Mouse (Mus musculus) intestine, embryonic 16.5 days (tissue): ENCODE data around the gene Gse1. TPM values are rescaled to one million over a fixed set of nuclear protein-coding genes. Genes with fewer than 3 reads are reported as not detected.

ENCODE experiments used
- ATAC-seq: fragments of 200-750 bp; cut with Nextera tagmentation; 2 replicates; pipeline ENCODE4 v1.8.0; 2017; ENCODE audit warnings: moderate TSS enrichment, moderate library complexity
- H3K27ac ChIP-seq: fragments of 300-500 bp; sonication (generic); 2 replicates; pipeline ENCODE4 v1.5.1; 2014; ENCODE audit warnings: mild to moderate bottlenecking, low read length
- H3K27me3 ChIP-seq: fragments of 300-500 bp; sonication (generic); replicated peaks from 2 replicates; pipeline ENCODE4 v1.6.1; 2014; ENCODE audit warnings: low read length, control low read depth, mixed read lengths; ENCODE audit not compliant: control insufficient read depth, insufficient read depth
- H3K36me3 ChIP-seq: fragments of 300-500 bp; sonication (generic); 2 replicates; pipeline ENCODE4 v1.6.1; 2014; ENCODE audit warnings: low read length, control low read depth; ENCODE audit not compliant: control insufficient read depth, insufficient read depth
- H3K4me1 ChIP-seq: fragments of 300-500 bp; sonication (generic); 2 replicates; pipeline ENCODE4 v1.6.1; 2014; ENCODE audit warnings: low read length, control low read depth, mixed read lengths; ENCODE audit not compliant: control insufficient read depth, insufficient read depth
- H3K4me2 ChIP-seq: fragments of 300-500 bp; sonication (generic); 2 replicates; pipeline ENCODE4 v1.6.1; 2014; ENCODE audit warnings: low read depth, low read length, control low read depth
- H3K4me3 ChIP-seq: fragments of 300-500 bp; sonication (generic); 2 replicates; pipeline ENCODE4 v1.5.1; 2014; ENCODE audit warnings: mild to moderate bottlenecking, low read length
- H3K9ac ChIP-seq: fragments of 300-500 bp; sonication (generic); 2 replicates; pipeline ENCODE4 v1.6.1; 2014; ENCODE audit warnings: low read depth, low read length
- H3K9me3 ChIP-seq: fragments of 300-500 bp; sonication (generic); 2 replicates; pipeline ENCODE4 v1.6.1; 2016; ENCODE audit warnings: low read length, control low read depth; ENCODE audit not compliant: control insufficient read depth
- WGBS: fragments of 180-500 bp; shearing (Covaris S2); extraction: QIAGEN DNeasy Blood & Tissue Kit; methylation state at CpG from one replicate; pipeline ENCODE4 v1.1.7; 2014; 5-methylcytosine and 5-hydroxymethylcytosine counted together
- polyA plus RNA-seq: library from polyadenylated mRNA; unstranded; fragments of >200 nt; fragmentation: Nextera tagmentation; extraction: Ambion mirVana; gene quantifications from 2 replicates; pipeline ENCODE4 v1.2.1, GENCODE M21; 2015

Gene Gse1
- polyA plus RNA-seq, 1 experiment from 2014 or later: 7.3 TPM

DNA sequence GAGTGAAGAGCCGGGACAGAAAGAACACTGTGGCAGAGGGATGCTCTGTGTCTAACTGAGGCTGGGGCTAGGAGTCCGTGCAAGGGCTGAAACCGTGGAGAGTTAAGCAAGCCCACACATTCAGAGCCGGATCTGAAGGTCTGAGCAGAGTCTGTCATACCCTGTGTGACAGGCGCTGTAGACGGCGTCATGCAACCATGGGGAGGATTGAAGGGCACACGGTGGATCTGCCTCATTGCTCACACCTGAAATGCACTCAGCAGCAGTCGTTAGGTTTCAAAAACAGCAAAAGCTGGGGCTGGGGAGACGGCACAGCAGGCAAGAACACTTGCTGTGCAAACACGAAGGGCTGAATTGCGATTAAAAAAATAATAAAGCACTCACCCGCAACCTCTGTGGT, 116.3 kb downstream of the Gse1 start:
- Histone ChIP-seq H3K27me3 (no peaks in the 10 kb centered on the region), H3K36me3 (no peaks in the 10 kb centered on the region), H3K9me3 (no peaks in the 10 kb centered on the region), H3K4me3 (no peak overlapping the region), H3K4me2 (no peak overlapping the region), H3K9ac (no peak overlapping the region), H3K27ac (no peak overlapping the region), H3K4me1 (peaks cover 6% of the 10 kb centered on the region; the same call in 1 of the 2 replicates)
- no peak for ATAC-seq
- WGBS: 52% methylated on average over 13 of the region's 13 CpGs

- Histone ChIP-seq H3K4me1 (peaks cover 14% of the 10 kb centered on the region), H3K27ac (no peak overlapping the region), H3K36me3 (no peaks in the 10 kb centered on the region), H3K4me2 (no peak overlapping the region), H3K4me3 (no peak overlapping the region), H3K27me3 (no peaks in the 10 kb centered on the region), H3K9ac (no peak overlapping the region; the same call in 1 of the 2 replicates), H3K9me3 (no peaks in the 10 kb centered on the region)
- no peak for ATAC-seq
- WGBS: 77% methylated on average over 21 of the region's 21 CpGs
Observed at GRCm38 (mm10) chr8:120347734-120348341, 119.6 kb downstream of the Gse1 start.

GRCm38 (mm10) chr8:120348922-120349321, 120.7 kb downstream of the Gse1 start:
- H3K4me1 ChIP-seq: peaks cover 14% of the 10 kb centered on the region
- ATAC-seq: no peak
- no peaks in the 10 kb centered on the region for H3K27me3 ChIP-seq
- H3K36me3 ChIP-seq: no peaks in the 10 kb centered on the region
- no peaks in the 10 kb centered on the region for H3K9me3 ChIP-seq
- H3K9ac ChIP-seq: no peak overlapping the region
- WGBS: 59% methylated on average over 11 of the region's 11 CpGs
- no peak overlapping the region for H3K27ac ChIP-seq
- no peak overlapping the region for H3K4me2 ChIP-seq
- H3K4me3 ChIP-seq: no peak overlapping the region

GRCm38 (mm10) chr8:120351332-120352071, 123.2 kb downstream of the Gse1 start:
- no peak overlapping the region for H3K4me3 ChIP-seq
- no peaks in the 10 kb centered on the region for H3K36me3 ChIP-seq
- H3K4me1 ChIP-seq: peaks cover 14% of the 10 kb centered on the region
- H3K4me2 ChIP-seq: no peak overlapping the region
- WGBS: 60% methylated on average over 7 of the region's 7 CpGs
- 0 out of 2 replicates have a peak overlapping the region, but pooled peaks have one; percentile 14 for H3K9ac ChIP-seq
- no peak for ATAC-seq
- no peaks in the 10 kb centered on the region for H3K27me3 ChIP-seq
- H3K27ac ChIP-seq: no peak overlapping the region
- H3K9me3 ChIP-seq: no peaks in the 10 kb centered on the region

DNA sequence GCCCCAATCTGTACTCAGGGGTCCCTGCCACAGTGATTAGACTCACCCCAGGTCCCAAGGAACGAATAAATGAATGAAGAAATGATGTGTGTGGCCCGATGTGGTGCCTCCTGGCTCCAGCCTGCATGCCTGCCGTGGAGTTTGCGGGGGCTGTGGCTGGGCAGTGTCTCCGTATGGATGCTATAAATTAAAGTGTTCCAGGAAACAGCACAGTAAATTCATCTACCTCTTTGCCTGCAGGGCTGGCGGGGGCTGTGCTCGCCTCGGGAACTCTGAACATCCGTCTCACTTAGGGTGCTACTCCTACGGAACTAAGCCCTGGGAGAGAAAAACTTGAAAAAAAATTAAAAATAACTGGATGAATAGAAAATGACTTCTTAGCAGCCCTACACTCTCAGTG, 123.8 kb downstream of the Gse1 start:
- Histone ChIP-seq H3K36me3 (no peaks in the 10 kb centered on the region), H3K4me2 (no peak overlapping the region), H3K4me1 (peaks cover 14% of the 10 kb centered on the region), H3K9me3 (no peaks in the 10 kb centered on the region), H3K27me3 (no peaks in the 10 kb centered on the region), H3K27ac (no peak overlapping the region), H3K9ac (no peak overlapping the region), H3K4me3 (no peak overlapping the region)
- WGBS: 32% methylated on average over 10 of the region's 10 CpGs
- no peak for ATAC-seq

DNA sequence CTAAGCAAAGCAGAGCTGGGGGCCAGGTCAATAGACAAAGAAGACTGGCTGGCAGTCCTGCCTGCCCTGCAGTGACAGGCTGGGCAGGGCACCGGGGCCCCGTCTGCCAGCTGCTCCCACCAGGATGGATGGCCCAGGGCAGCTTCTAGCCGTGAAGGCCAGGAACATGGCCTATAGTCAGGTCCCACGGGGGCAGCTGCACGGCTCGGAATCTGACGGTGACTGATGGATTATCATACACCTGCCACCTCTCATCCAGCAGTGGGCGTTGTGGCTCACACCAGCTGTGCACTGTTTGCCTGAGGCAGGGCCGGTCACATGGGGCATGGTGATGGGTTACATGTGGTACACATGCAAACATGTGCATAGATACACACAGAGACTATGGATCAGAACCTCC, 127.8 kb downstream of the Gse1 start:
- peaks cover 14% of the 10 kb centered on the region for H3K4me1 ChIP-seq
- no peak overlapping the region for H3K9ac ChIP-seq
- WGBS: 52% methylated on average over 9 of the region's 9 CpGs
- no peaks in the 10 kb centered on the region for H3K9me3 ChIP-seq
- peak; percentile 43 for ATAC-seq
- H3K27me3 ChIP-seq: no peaks in the 10 kb centered on the region
- H3K4me2 ChIP-seq: no peak overlapping the region
- no peaks in the 10 kb centered on the region for H3K36me3 ChIP-seq
- no peak overlapping the region for H3K27ac ChIP-seq
- no peak overlapping the region for H3K4me3 ChIP-seq

DNA sequence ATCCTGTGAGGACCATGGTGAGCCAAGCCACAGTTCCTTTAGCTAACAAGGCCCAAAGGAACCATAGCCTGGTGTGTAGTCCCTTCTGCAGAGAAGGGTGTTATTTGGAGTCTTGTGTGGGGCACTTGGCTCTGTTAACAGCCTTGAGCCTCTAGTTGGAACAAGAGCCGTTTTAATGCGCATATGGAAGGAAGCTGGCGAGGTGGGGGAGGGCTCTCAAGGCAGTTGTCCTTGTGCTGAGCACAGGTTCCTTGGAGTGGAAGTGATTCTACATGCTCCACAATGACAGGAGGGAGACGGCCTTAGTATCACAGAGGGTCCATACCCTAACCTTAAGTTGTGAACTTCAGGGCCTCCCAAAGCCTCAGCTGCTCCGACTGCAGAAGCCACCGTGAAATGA, 129.2 kb downstream of the Gse1 start:
- no peaks in the 10 kb centered on the region for H3K36me3 ChIP-seq
- 84% methylated on average over 6 of the region's 6 CpGs for WGBS

GRCm38 (mm10) chr8:120361301-120361700, 133.0 kb downstream of the Gse1 start:
- H3K9ac ChIP-seq: no peak overlapping the region
- peaks cover 21% of the 10 kb centered on the region for H3K4me1 ChIP-seq
- H3K36me3 ChIP-seq: no peaks in the 10 kb centered on the region
- no peak overlapping the region for H3K27ac ChIP-seq
- H3K27me3 ChIP-seq: no peaks in the 10 kb centered on the region
- no peak overlapping the region for H3K4me2 ChIP-seq
- H3K9me3 ChIP-seq: no peaks in the 10 kb centered on the region
- 84% methylated on average over 8 of the region's 8 CpGs for WGBS
- no peak overlapping the region for H3K4me3 ChIP-seq
- ATAC-seq: no peak

More for the DNA sequence above, 129.2 kb downstream of the Gse1 start:
- no peak for ATAC-seq
- Histone ChIP-seq H3K4me2 (no peak overlapping the region), H3K4me3 (no peak overlapping the region), H3K27ac (no peak overlapping the region), H3K27me3 (no peaks in the 10 kb centered on the region), H3K9ac (no peak overlapping the region), H3K4me1 (peaks cover under 1% of the 10 kb centered on the region; the same call in 1 of the 2 replicates), H3K9me3 (no peaks in the 10 kb centered on the region)

DNA sequence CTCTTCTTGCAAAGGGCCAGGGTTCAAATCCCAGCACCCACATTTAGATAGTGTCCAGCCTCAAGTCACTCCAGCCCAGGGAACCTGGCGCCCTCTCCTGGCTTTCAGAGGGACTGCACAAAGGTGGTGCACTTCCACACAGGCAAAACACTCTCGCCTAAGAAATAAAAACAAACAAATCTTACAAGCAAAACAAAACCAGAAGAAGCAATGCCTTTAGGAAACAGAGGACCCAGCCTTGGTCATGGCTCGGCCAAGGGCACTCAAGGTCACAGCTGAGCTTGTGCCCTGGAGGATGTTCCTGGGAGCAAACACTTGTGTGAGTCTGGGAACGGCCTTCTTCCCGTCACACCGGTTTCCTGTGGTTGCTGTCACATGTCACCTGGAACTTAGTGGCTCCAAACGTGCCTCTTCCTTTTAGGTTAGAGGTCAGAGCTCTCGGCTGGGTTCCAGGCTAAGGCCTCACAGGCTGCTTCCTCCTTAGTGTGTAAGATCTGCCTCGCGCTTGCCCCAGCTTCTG, 135.4 kb downstream of the Gse1 start:
- 45% methylated on average over 10 of the region's 10 CpGs for WGBS
- H3K36me3 ChIP-seq: no peaks in the 10 kb centered on the region
- H3K9me3 ChIP-seq: no peaks in the 10 kb centered on the region
- 0 out of 2 replicates have a peak overlapping the region, but pooled peaks have one; percentile 23 for H3K27ac ChIP-seq
- H3K27me3 ChIP-seq: no peaks in the 10 kb centered on the region
- no peak overlapping the region for H3K4me3 ChIP-seq
- H3K4me1 ChIP-seq: peaks cover 40% of the 10 kb centered on the region
- no peak overlapping the region for H3K4me2 ChIP-seq
- H3K9ac ChIP-seq: 0 out of 2 replicates have a peak overlapping the region, but pooled peaks have one; percentile 2
- peak; percentile 24; the same call in 1 of the 2 replicates for ATAC-seq
